Mouse (Mus musculus): ENCODE results near the gene Gm45713.
A peak's percentile ranks its signal among the peaks of the same experiment; 100 is the strongest.
"Not testable (repeated sequence)": the region's sequence is repeated elsewhere in the genome, so short reads cannot be mapped to it uniquely, and the experiment has no call there.

The Gm45713 gene

GRCm38 (mm10) chr7:45139904-45140723 lies 4.1 kb upstream of the Gm45713 start:
- DNase-seq, result no peak

GRCm38 (mm10) chr7:45138403-45138802 lies 2.4 kb upstream of the Gm45713 start:
- DNase-seq, result no peak

DNA sequence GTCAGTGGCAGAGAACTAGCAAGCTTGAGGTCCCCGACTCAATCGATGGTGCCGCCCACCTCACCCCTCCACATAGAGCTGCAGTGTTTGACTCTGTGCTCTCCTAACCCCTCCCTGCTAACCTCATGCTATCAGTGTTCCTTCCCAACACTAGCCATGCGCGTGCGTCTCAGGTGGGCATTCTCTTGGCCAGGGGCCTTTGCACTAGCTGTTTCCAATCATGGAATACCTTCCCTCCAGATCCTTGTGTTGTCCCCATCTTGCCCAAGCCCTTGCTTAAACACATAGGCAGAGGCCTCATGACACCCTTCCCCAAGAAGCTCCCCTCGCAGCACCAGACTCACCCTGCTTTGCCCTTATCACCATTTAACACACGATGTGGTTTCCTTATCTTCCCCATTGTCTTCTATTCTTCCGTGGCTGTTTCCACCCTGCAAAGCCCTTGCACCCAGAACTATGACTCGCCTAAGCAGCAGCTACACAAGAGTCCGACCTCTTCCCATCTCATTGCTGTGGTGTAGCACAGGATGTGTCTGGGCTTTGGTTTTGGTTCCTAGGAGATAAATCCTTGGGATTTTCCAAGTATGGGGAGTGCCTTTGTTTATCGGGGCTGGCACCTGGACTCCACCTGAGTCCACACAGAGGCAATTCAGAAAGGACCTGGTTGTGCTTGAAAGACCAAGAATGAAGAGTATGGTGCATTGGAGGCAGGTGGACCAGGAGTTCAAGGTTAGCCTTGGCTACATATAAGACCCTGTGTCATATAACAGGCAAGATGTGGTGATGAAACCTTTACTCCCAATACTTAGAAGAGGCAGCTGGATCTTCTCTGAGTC lies 1.4 kb upstream of the Gm45713 start:
- no peak for DNase-seq

DNA sequence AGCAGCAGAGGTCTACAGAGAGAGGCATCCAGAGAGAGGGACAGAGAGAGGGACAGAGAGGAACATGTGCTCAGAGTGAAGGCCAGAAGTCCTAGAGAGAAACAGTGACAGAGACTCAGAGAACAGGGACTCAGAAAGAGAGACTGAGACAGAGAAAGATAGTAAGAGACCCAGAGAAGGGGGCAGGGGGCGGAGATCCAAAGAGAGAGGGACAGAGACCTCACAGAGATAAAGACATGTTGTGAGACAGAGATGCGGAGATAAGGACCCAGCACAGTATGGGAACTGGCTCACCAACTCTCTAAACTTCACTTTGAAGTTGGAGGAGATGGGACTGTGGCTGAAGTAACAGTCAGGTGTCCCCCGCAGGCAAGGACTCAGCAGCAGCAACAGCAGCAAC lies 661 bp downstream of the Gm45713 start:
- DNase-seq, result no peak

GRCm38 (mm10) chr7:45134544-45135026 lies 1.4 kb downstream of the Gm45713 start:
- no peak for DNase-seq

GRCm38 (mm10) chr7:45133446-45134159 lies 2.4 kb downstream of the Gm45713 start:
- no peak for DNase-seq

GRCm38 (mm10) chr7:45131850-45132249 lies 4.2 kb downstream of the Gm45713 start:
- no peak for DNase-seq

DNA sequence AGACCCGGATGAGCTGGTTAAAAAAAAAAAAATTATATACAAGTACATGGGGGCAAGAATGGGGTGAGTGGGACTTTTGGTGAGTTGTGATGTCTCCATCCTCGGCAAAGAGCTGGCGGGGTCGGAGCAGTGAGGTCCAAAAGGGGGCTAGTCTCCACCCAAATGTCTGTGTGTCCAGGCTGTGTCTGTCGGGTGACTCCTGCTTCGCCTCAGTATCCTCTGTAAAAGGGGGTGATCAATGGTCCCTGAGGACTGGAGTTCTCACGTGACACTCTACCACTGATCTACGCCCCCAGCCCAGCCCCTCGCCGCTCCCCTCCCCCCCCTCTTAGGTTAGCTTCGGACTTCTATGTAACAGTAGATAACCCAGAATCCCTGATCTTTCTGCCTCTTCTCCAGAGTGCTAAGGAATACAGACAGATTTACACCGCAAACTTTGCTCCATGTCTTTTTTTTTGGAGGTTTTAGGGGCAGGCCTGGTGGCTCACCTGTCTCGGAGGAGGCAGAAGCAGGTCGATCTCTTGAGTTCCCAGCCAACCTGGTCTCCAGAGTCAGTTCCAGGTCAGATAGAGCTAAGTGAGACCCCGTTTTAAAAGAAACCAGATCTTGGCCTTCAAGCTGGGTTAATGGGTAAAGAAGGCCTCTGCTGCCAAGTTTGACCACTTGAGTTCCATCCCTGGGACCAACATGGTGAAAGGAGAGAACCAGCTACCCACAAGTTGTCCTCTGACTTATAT lies 6.1 kb downstream of the Gm45713 start:
- DNase-seq, result no peak

GRCm38 (mm10) chr7:45129318-45129717 lies 6.7 kb downstream of the Gm45713 start:
- peak in 1 of 2 experiments; percentile 45 for DNase-seq

DNA sequence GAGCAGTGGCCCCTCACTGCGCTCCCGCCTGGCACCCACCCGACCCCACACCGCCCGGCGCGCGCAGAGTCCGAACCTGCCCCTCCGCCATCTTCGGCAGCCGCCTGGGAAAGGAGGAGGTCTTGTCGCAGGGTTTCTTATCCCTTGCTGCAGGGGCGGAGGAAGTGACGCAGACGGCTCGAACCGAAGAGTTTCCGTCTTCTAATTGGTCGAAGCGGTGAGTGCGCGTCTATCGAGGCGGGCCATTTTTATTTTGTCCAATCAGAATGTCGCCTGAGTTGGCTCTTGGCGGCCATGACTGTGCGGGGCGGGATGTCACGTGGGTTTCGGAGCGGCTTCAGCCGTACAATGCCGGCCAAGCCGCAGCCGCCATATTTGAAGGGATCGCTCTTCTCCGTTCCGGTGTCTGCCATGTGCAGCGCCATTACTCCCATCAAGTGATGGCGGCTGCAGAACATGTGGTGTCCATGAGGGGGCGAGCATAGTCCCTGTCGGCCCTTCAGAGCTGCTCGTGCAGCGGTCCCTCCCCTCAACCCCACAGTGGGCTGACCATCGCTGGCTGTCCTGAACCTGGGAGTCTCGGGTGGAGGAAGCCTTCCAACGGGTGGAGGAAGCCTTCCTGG lies 7.3 kb downstream of the Gm45713 start, which contains the start of gene Rpl13a:
TSS of gene Rpl13a (minus strand) at position 138 of the 623 bp plus-strand sequence.
- DNase-seq, result peak; percentile 99

GRCm38 (mm10) chr7:45127700-45128224 lies 8.3 kb downstream of the Gm45713 start:
- no peak for DNase-seq

DNA sequence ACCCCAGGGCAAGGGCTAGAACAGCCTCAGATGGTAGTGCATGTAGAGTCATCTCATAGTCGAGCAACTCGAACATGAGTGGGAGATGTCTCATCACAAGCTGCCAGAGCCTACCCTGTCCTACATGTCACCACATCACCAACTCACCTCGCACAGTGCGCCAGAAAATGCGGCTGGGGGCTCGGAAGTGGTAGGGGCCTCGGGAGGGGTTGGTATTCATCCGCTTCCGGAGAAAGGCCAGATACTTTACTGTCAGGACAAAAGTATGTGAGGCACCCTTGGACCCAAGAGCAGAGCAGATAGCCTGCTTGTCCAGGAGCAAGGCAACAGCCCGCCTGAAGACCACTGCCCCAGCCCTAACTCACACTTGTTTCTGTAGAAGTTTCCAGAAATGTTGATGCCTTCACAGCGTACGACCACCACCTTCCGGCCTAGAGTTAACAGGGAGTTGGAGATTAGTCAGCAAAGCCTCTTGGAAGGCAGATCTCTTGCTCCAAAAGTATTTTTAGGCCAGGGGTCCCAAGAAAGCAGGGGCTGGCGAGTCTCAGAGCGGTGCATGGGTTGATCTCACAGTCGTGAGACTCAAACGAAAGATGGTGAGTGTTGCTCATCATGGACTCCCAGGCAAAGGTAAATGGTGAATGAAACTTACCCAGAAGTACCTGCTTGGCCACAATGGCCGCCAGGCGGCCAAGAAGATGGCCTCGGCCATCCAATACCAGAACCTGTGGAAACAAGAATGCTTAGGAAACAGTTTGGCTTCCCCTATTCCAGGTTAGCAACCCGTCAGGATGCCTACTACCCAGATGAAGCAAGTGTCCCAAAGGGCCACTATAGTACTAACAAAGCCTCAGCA lies 9.0 kb downstream of the Gm45713 start:
- DNase-seq, result no peak

- DNase-seq, result no peak
Measured at GRCm38 (mm10) chr7:45126147-45126843, 9.7 kb downstream of the Gm45713 start.

DNA sequence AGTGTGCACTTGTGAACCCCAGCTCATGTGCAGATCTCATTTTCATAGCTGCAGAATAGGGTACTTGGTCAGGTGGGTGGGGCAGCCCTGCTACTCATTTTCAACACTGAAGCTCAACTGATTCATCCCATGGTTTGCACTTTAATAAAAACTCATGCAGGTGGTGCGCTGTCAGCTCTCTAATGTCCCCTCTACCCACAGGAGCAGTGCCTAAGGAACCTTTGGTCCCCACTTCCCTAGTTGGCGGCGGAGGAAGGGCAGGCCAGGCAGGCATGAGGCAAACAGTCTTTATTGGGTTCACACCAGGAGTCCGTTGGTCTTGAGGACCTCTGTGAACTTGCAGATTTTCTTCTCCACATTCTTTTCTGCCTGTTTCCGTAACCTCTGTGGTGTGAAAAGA lies 10.4 kb downstream of the Gm45713 start:
- not testable (repeated sequence) for DNase-seq

DNA sequence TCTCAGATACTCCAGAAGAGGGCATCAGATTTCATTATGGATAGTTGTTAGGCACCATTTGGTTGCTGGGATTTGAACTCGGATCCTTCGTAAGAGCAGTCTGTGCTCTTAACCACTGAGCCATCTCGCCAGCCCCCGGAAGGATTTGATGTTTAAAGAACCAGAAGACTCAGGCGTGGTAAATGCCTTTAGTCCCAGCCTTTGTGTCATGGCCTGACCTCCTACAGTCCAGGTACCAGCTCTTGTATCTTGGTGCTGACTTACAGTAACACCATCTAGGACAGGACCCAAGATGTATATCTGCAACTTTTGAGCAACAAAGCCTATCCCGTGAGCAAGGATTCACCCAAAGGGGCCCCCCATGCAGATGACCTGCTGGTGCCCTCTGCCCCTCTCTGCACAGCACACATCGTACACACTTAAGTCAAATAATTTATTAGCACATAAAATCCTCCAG lies 10.9 kb downstream of the Gm45713 start:
- no peak for DNase-seq

DNA sequence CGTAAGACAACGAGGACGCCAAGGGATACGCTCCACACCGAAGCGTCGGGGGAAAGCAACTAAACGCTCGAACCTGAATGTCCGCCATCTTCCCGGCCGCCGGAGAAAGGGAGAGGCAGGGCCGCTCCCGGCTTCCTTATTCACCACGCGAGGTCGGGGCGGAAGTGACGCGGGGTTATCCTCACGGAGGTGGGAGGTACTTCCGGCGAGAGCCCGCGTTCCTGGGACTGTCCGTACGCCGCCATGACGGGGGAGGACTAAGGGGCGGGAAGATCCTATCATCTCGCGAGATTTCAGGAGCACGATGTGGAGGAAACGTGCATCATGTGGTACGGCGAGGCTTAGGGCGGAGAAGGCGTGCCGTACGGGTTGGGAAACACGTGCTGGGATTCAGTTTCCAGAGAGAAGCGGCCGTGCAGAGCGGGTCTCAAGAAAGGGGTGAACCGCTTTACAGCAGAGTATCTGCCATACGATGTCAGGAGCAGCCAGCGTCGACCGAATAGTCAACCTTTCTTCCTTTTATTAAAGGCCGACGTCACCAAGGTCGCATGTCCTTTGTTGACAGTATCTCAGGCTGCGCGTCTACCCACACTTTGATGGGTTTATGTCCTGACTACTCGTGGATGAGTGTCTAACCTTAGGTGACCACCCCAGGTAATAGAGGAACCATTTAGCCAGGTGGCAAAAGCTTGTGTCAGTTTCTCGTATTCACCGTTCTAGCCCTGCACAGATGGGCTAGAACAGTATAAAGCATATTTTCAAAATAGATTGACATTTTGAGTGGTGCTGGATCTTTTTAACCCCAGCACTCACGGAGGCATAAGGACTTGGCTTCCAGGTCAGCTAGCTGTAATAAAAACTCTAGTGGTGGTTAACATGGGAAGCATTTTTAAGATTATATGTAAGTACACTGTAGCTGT lies 11.5 kb downstream of the Gm45713 start, which contains the start of gene Rps11:
TSS of gene Rps11 (minus strand) at position 216 of the 920 bp plus-strand sequence.
- peak; percentile 99 for DNase-seq

DNA sequence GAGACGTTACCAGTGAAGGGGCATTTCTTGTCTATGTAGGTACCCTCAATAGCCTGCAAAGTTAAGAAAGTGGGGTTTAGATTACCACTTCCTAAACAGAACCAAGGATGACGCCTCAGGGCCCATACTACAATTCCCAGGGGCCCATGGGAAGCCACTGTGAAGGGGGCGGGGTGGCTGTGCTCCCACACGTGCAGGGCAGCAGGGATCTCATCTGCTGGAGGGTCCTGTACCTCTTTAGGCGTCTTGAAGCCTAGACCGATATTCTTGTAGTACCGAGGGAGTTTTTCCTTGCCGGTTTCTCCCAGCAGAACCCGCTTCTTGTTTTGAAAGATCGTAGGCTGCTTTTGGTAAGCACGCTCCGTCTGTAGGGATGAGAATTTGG lies 12.9 kb downstream of the Gm45713 start:
- no peak for DNase-seq

DNA sequence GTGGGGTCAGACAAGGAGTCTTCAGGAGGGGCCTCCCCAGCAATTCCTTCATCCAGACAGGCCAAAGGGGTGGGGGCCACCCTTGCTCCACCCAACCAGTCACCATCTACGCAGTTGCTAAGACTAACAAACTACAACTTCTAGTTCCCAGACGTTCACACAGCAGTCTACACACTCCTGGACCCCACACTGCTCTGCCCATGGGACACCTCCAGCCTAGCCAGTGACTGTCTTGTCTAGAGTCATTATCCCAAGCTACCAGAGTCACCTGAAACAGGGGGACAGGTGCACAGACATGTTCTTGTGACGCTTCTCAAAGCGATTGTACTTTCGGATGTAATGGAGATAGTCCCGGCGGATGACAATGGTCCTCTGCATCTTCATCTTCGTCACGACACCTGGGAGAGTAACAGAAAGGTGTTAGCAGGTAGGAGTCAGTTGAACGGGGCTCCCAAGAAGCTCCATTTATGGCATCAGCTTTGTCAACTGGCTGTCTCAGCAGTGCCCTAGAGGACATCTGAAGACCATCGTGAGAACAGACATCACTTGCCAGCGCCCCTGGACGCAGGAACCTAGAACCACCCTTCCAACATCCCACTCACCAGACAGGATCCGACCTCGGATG lies 13.4 kb downstream of the Gm45713 start:
- DNase-seq, result no peak

Data from kidney, adult 8-10 months (tissue).